ENCODE assay signal across 26 mouse cellular contexts in the genomic region with DNA sequence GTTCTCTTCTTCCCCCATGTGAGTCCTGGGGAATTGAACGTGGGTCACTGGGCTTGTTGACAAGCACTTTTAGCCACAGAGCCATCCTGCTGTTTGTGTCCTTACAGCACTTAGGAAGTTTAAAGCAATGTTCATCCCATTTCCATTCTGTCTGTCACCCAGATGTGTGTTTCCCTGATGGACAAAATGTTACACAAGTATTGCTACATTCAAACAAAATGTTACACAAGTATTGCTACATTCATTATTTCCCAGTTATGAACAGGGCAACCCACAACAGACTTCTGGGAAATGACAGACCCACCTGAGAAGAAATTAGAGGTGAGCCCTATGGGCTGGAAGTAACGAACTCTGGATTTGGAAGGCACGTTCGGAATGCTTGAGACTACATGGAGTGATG.
"Had no signal": no experiment of that assay in that cellular context is flagged by ENCODE, and none has a peak within 500 bp of the region (broad histone marks: within the 10 kb centered on the region; RNA-seq: fewer than 3 reads in every experiment).

No protein-coding gene starts in this region.

- H3K36me3 ChIP-seq: heart, embryonic 10.5 days; heart, embryonic 12.5 days; hindbrain, embryonic 10.5 days; hindbrain, embryonic 12.5 days; intestine, embryonic 15.5 days; limb, embryonic 13.5 days; limb, embryonic 15.5 days; liver, embryonic 13.5 days; liver, embryonic 15.5 days had no signal

- H3K27ac ChIP-seq: heart, adult 2 months; heart, embryonic 10.5 days; hindbrain, embryonic 10.5 days; hindbrain, embryonic 12.5 days; hindbrain, embryonic 14.5 days; intestine, embryonic 15.5 days; layer of hippocampus, adult 2 months; left cerebral cortex, adult 2 months; limb, embryonic 13.5 days; limb, embryonic 15.5 days; liver, embryonic 13.5 days; liver, embryonic 15.5 days had no signal

- H3K9me3 ChIP-seq: heart, embryonic 10.5 days; heart, embryonic 12.5 days; hindbrain, embryonic 10.5 days; hindbrain, embryonic 12.5 days; intestine, embryonic 15.5 days; limb, embryonic 13.5 days; limb, embryonic 15.5 days; liver, embryonic 13.5 days; liver, embryonic 15.5 days had no signal

- H3K4me1 ChIP-seq: heart, embryonic 10.5 days; heart, embryonic 12.5 days; hindbrain, embryonic 10.5 days; hindbrain, embryonic 12.5 days; intestine, embryonic 15.5 days; limb, embryonic 13.5 days; liver, embryonic 13.5 days; liver, embryonic 15.5 days had no signal

- H3K9ac ChIP-seq: heart, embryonic 12.5 days; hindbrain, embryonic 12.5 days; hindbrain, embryonic 14.5 days; intestine, embryonic 15.5 days; limb, embryonic 13.5 days; limb, embryonic 15.5 days; liver, embryonic 13.5 days; liver, embryonic 15.5 days had no signal

- H3K4me3 ChIP-seq: heart, adult 2 months; heart, embryonic 10.5 days; heart, embryonic 12.5 days; hindbrain, embryonic 10.5 days; hindbrain, embryonic 12.5 days; intestine, embryonic 15.5 days; layer of hippocampus, adult 2 months; left cerebral cortex, adult 2 months; limb, embryonic 13.5 days; limb, embryonic 15.5 days; liver, embryonic 13.5 days; liver, embryonic 15.5 days had no signal

- H3K4me2 ChIP-seq: heart, embryonic 12.5 days; hindbrain, embryonic 12.5 days; hindbrain, embryonic 14.5 days; intestine, embryonic 15.5 days; limb, embryonic 13.5 days; limb, embryonic 15.5 days; liver, embryonic 13.5 days; liver, embryonic 15.5 days had no signal

- ATAC-seq: hindbrain, embryonic 16.5 days; inflammation-experienced regulatory T-cells, adult 6 months; intestine, embryonic 15.5 days; intestine, postnatal 0 days had no signal

- H3K27me3 ChIP-seq: heart, embryonic 12.5 days; hindbrain, embryonic 12.5 days; intestine, embryonic 15.5 days; limb, embryonic 13.5 days; limb, embryonic 15.5 days; liver, embryonic 13.5 days; liver, embryonic 15.5 days had no signal

- DNase-seq: gastrocnemius, postnatal 14 days; gastrocnemius, postnatal 36 days; heart, adult 2 months; heart, postnatal 10 days; heart, postnatal 4 days; kidney, adult 18-20 months; kidney, adult 8-10 months; kidney, postnatal 10 days; kidney, postnatal 25 days; kidney, postnatal 4 days; left cerebral cortex, postnatal 4 days; liver, embryonic 13.5 days had no signal
